Mouse (Mus musculus) 3134 (cell line): Measurements from ENCODE around the gene Chmp3.

ENCODE experiments used
- DNase-seq: peaks from one replicate; pipeline ENCODE4 v3.0.0-alpha.2; 2011; ENCODE audit warnings: low spot score; ENCODE audit not compliant: insufficient read length; ENCODE audit errors: extremely low read depth

Gene Chmp3

DNA sequence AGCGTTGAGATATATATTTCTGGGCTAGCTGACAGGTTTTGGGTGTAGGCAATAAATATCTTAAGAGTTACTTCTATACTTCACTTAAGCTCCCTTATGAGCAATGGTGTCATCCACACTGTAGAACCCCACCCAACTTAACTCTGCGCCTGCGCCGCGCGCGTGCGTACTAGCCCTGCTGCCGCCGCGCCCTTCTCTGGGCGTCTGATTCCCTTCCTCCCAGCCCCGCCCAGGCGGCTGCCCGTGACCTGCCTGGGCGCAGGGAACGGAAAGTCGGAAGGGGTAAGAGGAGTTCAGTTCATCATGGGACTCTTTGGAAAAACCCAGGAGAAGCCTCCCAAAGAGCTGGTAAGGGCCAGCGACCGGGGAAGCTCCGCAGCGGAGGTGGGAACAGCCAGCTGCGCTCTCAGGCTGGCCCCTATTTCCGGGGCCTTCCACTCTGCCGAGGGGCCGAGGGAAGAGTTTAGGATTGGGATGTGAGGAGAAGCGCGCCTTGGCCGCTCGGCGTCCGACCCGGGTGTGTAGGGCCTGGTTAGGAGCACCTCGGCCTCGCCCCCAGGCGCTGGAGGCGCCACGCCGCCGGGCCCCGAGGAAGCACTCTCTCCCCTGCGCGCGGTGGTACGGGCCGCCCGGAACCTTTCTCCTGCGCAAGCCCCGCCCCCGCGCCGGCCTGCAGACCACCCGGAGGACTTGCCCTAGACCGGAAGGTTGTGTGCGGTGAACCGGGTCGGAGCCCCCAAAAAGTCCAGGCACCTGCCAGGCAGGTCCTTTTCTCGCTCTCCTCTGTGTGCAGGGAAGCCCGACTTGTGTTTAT lies at the start of gene Chmp3:
TSS of gene Chmp3 (plus strand) at position 112 of the 814 bp plus-strand sequence.
- DNase-seq, result peak; percentile 94

DNA sequence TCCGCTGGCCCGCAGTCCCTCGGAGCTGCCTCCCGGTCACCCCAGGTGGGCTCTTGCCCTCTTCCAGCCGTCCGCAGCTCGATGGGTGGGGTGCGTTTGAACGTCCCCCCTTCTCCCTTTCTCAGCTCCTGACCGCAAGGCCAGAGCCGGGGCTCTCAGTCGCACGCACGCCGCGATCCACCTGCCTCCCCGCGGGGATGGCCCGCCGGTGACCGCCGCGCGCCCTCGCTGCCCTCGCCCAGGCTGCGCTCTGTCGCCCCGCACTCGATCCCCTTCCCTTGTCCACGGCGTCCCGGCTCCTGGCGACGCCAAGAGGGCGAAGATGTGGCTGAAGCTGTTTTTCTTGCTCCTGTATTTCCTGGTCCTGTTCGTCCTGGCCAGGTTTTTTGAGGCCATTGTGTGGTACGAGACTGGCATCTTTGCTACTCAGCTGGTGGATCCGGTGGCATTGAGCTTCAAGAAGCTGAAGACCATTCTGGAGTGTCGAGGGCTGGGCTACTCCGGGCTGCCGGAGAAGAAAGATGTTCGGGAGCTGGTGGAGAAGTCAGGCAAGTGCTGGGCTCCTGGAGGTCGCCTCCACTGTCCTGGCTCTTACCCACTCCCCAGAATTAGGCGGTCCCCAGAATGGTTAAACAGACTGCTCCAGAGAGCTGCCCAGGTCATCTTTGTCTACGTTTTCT lies 49.1 kb upstream of the Chmp3 start:
- peak; percentile 82 for DNase-seq

GRCm38 (mm10) chr6:71500575-71500974 lies 43.0 kb upstream of the Chmp3 start:
- DNase-seq, result no peak

- no peak for DNase-seq
These were observed 40.6 kb upstream of the Chmp3 start for GRCm38 (mm10) chr6:71503001-71503400.

DNA sequence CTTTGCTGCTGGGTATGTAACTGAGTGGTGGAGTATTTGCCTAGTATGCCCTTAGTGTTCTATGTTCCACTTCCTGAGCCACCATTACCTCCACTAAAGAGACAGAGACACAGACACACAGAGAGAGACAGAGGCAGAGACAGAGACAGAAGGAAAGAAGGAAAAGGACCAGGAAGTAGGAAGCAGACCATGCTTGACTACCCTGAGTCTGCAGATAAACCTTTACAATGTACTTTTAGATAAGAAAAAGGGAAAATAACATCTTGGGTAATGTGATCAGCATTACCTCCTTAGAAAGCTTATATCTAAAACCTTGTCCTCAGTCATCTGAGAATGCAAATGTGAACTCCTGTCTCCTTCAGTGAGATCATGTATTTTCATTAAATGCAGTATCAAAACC lies 39.9 kb upstream of the Chmp3 start:
- DNase-seq, result no peak

DNA sequence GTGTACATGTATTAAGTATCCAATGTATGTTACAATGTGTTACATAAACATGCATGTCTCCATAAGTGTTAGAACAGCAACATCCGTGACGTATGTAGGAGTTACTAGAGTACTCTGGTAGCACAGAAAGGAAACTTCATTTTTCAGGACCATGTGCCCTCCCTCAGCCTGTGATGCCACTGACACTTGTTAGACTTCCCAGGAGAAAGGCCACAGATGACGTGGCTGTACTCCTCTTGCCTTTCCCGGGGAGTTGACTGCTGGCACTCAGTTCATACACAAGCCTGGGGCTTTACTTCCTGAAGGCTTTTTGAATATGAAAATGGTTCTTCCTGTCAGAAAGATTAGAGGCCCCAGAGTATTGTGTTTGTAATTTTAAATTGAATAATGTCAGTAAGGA lies 39.5 kb upstream of the Chmp3 start:
- no peak for DNase-seq

DNA sequence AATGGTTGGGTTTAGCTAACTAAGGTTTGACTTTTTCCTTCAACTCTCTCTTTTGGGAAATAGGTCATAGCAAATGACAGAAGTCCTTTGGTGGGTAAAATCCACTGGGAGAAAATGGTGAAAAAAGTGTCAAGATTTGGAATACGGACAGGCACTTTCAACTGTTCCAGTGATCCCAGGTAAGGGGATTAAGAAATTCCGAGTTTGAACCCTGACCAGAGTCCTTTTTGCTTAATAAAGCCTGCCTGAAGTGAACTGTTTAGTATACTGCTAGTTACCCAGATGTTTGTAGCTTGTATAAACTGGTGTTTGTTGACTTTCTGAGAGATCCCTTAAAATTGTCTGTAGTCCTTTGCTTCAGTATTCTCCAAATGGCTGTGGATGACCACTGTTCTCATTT lies 37.9 kb upstream of the Chmp3 start:
- DNase-seq, result no peak

DNA sequence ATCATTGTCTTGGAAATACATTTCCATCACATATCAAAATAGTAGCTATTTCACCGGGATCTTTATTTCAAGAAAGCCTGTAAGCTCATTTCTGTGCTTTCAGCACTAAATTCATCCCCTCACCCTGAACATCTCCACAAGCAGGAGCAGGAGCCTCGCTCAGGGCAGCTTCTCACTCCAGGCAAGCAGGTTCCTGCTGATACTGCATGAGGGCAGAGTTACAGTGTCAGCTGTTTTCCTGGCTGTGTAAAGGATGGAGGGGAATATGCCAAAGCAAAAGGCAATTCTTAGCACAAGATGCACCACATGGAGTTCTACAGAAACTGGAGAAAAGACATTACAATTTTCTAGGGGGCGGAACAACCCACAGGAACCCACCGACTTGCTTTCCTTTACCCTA lies 24.1 kb upstream of the Chmp3 start:
- no peak for DNase-seq

DNA sequence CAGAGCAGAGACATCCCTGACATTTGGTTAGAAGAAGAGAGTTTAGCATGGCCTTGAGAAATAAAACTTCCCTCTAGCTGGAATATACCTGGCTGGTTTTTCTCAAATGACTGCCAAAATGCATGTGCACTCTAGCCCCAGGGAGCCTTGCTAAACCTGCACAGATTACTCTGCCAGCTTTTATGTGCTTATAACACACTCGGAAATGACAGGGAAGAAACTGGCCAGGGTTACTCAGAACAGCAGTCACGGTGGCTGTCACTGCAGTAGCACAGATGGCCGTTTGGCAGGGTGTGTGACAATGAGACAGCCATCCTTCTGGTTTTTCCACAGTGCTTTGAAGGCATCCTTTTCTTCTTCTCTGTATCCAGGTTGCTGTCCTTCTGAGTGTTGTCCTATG lies 18.0 kb upstream of the Chmp3 start:
- no peak for DNase-seq

DNA sequence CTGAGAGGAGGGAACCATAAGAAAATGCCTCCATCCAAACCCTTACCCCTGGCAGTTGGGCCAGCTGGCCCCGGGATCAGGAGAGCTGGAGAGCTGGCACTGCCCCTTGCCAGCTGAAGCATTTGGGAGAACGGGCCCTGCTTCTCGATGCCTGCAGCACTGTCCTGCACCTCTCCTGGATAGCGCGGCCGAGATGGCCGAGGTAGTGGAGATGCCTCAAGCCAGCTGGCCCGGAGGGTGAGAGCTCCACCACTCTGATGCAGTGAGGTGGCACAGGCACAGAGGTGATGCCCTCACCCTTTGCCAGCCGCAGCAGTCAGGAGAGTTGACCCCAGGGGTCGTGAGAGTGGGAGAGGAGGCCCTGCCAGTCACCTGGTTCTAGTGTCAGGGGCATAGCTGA lies 16.5 kb upstream of the Chmp3 start:
- no peak for DNase-seq

DNA sequence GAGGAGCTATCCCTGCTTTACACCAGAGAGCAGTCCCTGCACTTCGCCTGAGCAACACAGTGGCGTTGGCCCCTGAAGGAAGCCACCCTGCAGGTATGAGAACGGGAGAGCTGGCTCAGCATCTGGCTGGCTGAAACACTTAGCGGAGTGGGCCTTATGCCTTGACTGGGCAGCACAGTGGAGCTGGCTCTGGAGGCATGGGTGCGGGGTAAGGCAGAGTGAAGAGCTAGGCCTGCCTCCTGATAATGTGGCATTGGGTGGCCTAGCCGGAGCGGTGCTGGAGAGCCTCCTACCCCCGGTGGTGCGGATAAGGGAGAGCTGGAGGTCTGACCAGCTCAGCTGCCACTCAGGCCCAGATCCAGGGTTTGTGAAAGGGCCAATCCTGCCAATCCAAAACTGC lies 15.8 kb upstream of the Chmp3 start:
- DNase-seq, result no peak

- DNase-seq, result no peak
These were observed 13.4 kb upstream of the Chmp3 start for GRCm38 (mm10) chr6:71530176-71530575.

GRCm38 (mm10) chr6:71537286-71537685 lies 6.3 kb upstream of the Chmp3 start:
- DNase-seq, result no peak

DNA sequence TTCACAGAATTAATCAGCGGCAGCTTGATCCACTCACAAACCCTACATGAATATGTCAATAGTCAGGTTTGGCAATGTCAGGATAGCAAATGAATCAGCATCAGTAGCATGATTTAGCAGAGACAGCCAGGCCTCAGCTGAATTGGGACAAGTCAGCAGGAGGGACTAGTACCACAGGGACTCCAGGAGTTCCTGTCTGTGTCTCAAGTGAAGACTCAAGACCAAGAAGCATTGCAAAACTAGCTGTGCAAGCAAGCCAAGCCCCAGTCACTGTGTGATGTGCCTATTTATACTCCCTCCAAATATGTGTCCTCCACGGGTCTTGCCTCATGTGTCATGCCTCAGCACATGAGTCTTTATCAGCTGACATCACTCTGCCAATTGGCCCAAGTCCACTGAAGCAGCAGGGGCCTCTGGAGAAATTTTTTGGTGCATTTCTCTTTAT lies 11.9 kb downstream of the Chmp3 start:
- peak; percentile 6 for DNase-seq

- DNase-seq, result no peak
These were observed 13.2 kb downstream of the Chmp3 start for GRCm38 (mm10) chr6:71556826-71557225.

GRCm38 (mm10) chr6:71568616-71569015 lies 25.0 kb downstream of the Chmp3 start:
- no peak for DNase-seq

GRCm38 (mm10) chr6:71569025-71569424 lies 25.4 kb downstream of the Chmp3 start:
- no peak for DNase-seq

- DNase-seq, result no peak
These were observed 31.8 kb downstream of the Chmp3 start for GRCm38 (mm10) chr6:71575359-71575758.

DNA sequence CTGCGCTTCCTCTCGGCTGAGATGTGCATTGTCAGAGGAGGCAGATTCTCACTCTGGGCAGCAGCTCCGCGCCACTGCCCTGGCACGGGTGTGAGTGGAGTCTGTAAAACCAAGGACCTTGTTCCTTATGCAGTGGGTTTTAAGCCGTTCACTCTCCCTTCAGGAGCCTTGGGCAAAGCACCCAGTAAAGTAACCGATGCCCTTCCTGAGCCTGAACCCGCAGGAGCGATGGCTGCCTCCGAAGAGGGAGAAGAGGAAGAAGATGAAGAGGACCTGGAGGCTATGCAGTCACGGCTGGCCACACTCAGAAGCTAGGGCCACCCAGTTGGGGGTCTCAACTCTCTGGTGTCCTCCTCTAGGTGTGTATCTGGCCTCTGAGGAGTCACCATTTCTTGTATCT lies 35.9 kb downstream of the Chmp3 start:
- DNase-seq, result no peak

DNA sequence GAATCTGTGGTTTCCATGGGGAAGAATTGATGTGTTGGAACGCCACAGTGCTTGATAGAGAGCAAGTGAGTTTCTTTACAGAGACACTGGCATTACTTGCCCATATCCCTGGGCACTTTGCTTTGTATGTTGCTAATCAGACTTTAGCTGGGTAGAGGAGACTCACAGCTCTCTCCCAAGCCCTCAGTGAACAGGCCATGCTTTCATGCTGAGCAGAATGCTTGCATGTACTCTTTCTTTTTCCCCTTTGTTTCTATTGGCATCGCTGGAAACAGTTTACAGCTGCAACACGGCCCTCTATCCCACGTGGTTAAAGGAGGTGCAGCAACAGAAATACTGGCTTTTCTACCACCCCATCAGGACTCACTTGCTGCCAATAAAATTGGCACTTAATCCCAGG lies 39.6 kb downstream of the Chmp3 start:
- no peak for DNase-seq

DNA sequence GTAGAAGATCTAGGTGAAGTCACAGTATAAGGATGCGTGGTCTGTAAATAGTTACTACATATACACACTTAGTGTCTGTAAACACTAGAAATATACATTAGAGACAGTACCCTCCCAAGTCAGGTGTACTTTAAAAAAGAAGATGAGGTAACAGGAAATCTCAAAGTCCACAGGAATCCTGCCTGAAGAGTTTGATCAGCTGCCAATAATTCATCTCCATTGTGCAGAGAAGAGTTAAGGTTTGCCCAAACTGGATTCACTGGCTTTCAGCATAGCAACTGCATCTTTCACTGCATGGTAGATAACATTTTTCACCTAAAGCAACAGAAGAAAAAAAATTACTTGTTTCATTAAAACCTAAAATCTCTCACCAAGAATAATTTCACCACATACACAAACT lies 45.8 kb downstream of the Chmp3 start:
- DNase-seq, result no peak

DNA sequence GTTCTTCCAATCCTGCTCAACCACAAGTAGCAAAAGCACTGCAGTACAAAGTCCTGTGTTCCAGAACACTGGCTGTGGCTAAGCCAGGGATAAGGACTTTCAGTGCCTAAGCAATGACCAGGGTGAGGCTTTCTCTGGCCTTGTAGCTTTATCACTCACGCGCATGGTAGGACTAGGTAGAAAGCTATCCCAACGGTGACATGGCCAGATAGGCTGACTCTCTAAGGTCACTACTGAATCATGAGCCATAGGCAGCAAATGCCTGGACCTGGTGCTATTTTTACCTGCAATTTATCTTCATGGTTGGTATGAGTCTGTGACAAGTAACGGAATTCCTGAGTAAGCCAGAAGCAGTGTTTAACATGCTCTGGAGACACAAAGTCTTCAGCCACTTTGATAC lies 46.6 kb downstream of the Chmp3 start:
- no peak for DNase-seq
